9 mouse cellular contexts compared by ENCODE assay signal in genomic region chr11:32604663-32605062, GRCm38 (mm10). TPM values are rescaled to one million over a fixed set of nuclear protein-coding genes. Genes with fewer than 3 reads are reported as not detected.
DNase-seq lines count a peak whose midpoint lies in the region; ATAC-seq and TF ChIP-seq lines count a peak whose summit lies in the region.
"Had no signal": no experiment of that assay in that cellular context is flagged by ENCODE, and none has a peak within 500 bp of the region (broad histone marks: within the 10 kb centered on the region; RNA-seq: fewer than 3 reads in every experiment).

No protein-coding gene starts in this region.

- no peak overlapping the region for H3K4me2 ChIP-seq in kidney, embryonic 15.5 days
- H3K4me2 ChIP-seq in heart, postnatal 0 days (ENCODE audit: low read depth, low read length), result no peak overlapping the region

- POLR2A ChIA-PET in Patski (lab: Charles Lee), result interaction anchor here (1.0 kb wide), 1 partner anchor 13 kb away, joined by 4 read pairs; no protein-coding TSS in a partner anchor

- no peak for TF ChIP-seq EP300 in heart, postnatal 0 days (IDR thresholded peaks at IDR 0.05; ENCODE audit: low read depth)

- CTCF ChIA-PET in Patski (lab: Charles Lee), result interaction anchor here (1.2 to 2.0 kb wide), 3 partner anchors 12 to 45 kb away, joined by 3 to 7 read pairs (median 4); no protein-coding TSS in a partner anchor

- H3K9ac ChIP-seq in kidney, embryonic 15.5 days, result no peak overlapping the region
- H3K9ac ChIP-seq in heart, postnatal 0 days (replicated peaks; ENCODE audit: low read depth, low read length), result no peak overlapping the region

- no peaks in the 10 kb centered on the region for H3K9me3 ChIP-seq in kidney, embryonic 15.5 days (replicated peaks)
- no peaks in the 10 kb centered on the region for H3K9me3 ChIP-seq in heart, postnatal 0 days (replicated peaks; ENCODE audit: control insufficient read depth, low read length)

- no peak for ATAC-seq in kidney, embryonic 15.5 days (replicated peaks; ENCODE audit: low FRiP score)
- peak; percentile 22 for ATAC-seq in Patski
- ATAC-seq in heart, postnatal 0 days (ENCODE audit: insufficient read depth, low read depth), result no peak
- no peak for ATAC-seq in monocyte, adult 5-6 weeks (replicated peaks; ENCODE audit: insufficient number of reproducible peaks, low FRiP score, low TSS enrichment, poor library complexity, severe bottlenecking)

- H3K36me3 ChIP-seq in kidney, embryonic 15.5 days, result no peaks in the 10 kb centered on the region
- no peaks in the 10 kb centered on the region for H3K36me3 ChIP-seq in heart, postnatal 0 days (replicated peaks; ENCODE audit: control insufficient read depth, insufficient read depth, low read length)

- no peak overlapping the region for H3K4me3 ChIP-seq in kidney, embryonic 15.5 days (replicated peaks)
- no peak overlapping the region for H3K4me3 ChIP-seq in heart, postnatal 0 days (ENCODE audit: low read depth, low read length)

- TF ChIP-seq CTCF in Patski (IDR thresholded peaks at IDR 0.05), result no peak
- TF ChIP-seq CTCF in heart, postnatal 0 days (IDR thresholded peaks at IDR 0.05; ENCODE audit: low read depth), result no peak

- H3K27ac ChIP-seq in kidney, embryonic 15.5 days, result peak overlapping the region; percentile 47
- H3K27ac ChIP-seq in heart, postnatal 0 days (ENCODE audit: low read depth), result peak overlapping the region; percentile 72
- H3K27ac ChIP-seq: macrophage had no signal

- in situ Hi-C loops in Patski (cut with MboI; ENCODE audit: low pct_unique_long_range_greater_than_20kb), result no loop called here

- peak; percentile 44 for DNase-seq in cerebellum, adult 9-11 months
- DNase-seq in cerebellum, adult 11-12 months, result no peak
- no peak for DNase-seq in kidney, postnatal 4 days
- no peak for DNase-seq in Patski (ENCODE audit: low read depth, low spot score)
- DNase-seq in heart, postnatal 0 days (ENCODE audit: low spot score), result no peak
- DNase-seq in spleen, postnatal 4 days (ENCODE audit: low spot score in 2 of 2), result no peak

- peaks cover 21% of the 10 kb centered on the region for H3K4me1 ChIP-seq in kidney, embryonic 15.5 days
- H3K4me1 ChIP-seq in heart, postnatal 0 days (ENCODE audit: control insufficient read depth, insufficient read depth), result peaks cover 20% of the 10 kb centered on the region; the same call in 1 of the 2 replicates

- 52% methylated on average over 4 of the region's 4 CpGs for WGBS in kidney, embryonic 15.5 days
- 41% methylated on average over 4 of the region's 4 CpGs for WGBS in heart, postnatal 0 days

- no peaks in the 10 kb centered on the region for H3K27me3 ChIP-seq in kidney, embryonic 15.5 days
- no peaks in the 10 kb centered on the region for H3K27me3 ChIP-seq in Patski
- H3K27me3 ChIP-seq in heart, postnatal 0 days (ENCODE audit: control insufficient read depth, insufficient read depth, low read length), result no peaks in the 10 kb centered on the region

RNA-seq across cellular contexts. Expression of gene Fbxw11, which starts 37.9 kb away (rescaled TPM):
- 85.7 and 88.6 TPM in 2 replicates for polyA plus RNA-seq in kidney, embryonic 15.5 days (2015; fragmentation: Nextera tagmentation; extraction: Ambion mirVana)
- 92.4 TPM for polyA plus RNA-seq in Patski (2021)
- total RNA-seq in heart, postnatal 0 days (2014; rRNA removed; ENCODE audit: low replicate concordance), result 58.3 and 80.4 TPM in 2 replicates
- polyA plus RNA-seq in heart, postnatal 0 days (2015; fragmentation: Nextera tagmentation; extraction: Ambion mirVana), result 40.5 and 45.9 TPM in 2 replicates
- 57.1 to 117 TPM (median 73.5 TPM) in 3 replicates for total RNA-seq in monocyte, adult 5-6 weeks (2017)
